Mouse (Mus musculus) CD8-positive naive resting alpha-beta T cell, adult 2 months (primary cell): ENCODE data around the gene Tmem253.

Experiments
- DNase-seq, 2 experiments: peaks; one replicate each; pipeline ENCODE4 v3.0.0; 2022; ENCODE audit warnings: low read depth in 2 of 2, low spot score in 2 of 2

The Tmem253 gene

DNA sequence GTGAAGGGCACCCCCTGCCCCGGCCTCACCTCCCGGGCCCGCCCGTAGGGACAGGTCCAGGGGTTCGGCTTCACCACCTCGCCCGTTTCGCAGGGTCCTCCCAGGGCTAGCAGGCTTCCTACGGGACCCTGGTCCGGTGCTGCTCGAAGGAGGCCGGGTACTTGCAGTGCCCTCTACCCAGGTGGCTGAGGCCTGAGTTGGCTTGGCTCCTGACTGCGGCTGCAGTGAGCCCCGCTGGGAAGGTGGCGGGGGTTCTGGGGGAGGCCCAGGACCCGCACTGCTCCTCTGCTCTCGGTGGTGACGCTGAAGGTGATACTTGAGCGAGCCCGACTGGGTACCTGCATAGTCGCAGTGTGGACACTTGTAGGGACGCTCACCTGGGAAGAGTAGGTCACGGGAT lies 8.7 kb upstream of the Tmem253 start:
- DNase-seq = no peak

DNA sequence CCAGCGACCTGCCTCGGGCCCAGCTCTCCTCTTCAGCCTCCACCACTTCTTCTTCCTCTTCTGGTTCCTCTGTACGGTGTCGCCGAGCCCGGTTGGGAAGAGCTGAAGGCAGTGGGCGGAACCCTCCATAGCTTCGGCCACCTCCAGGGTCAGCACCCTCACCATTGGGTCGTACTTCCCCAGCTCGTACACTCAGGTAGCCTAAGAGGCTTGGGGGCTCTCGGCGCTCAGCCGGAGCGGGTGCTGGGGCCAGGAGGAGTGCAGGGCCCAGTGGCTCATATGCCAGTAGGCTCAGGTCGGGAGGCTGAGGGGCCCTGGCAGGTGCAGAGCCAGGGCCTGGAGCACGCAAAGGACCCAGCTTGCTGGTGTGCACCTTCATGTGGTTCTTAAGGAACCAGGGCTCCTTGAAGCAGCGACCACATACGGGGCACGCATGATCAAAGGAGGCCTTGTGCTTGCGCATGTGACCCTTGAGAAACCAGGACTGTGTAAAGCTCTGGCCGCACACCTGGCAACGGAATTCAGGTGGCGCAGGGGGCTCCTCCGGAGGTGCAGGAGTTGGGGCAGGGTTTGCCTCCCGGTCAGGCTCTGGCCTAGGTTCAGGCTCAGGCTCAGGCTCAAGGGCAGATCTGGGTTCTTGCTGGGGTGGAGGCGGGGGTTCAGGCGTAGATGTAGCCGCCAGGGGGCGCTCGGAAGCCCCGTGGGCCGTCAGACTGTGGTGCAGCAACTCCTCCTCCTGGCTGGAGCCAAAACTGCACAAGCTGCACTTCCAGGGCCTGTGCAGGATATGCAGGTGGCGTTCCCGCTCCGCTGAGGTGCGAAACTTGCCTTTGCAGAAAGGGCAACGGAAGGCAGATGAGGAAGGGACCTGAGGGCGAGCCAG lies 6.9 kb upstream of the Tmem253 start:
- DNase-seq = peak; percentile 90 to 94

DNA sequence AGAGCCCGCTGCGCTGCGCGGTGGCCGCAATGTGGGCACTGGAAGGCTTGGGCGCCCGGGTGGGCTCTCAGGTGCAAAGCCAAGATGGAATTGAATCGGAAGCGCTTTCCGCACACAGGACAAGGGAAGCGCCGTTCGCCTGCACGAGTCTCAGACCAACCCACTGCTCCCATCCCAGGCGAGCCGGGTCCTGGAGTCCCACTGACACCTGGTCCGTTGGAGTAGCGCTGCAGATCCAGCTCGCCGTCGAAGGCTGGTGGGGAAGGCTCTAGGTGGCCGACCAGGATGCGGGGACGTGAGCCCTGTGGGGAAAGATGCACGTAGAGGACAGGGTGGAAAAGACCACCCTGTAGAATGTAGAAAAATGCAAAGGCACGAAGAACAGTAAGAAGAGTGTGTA lies 6.1 kb upstream of the Tmem253 start:
- DNase-seq = no peak

DNA sequence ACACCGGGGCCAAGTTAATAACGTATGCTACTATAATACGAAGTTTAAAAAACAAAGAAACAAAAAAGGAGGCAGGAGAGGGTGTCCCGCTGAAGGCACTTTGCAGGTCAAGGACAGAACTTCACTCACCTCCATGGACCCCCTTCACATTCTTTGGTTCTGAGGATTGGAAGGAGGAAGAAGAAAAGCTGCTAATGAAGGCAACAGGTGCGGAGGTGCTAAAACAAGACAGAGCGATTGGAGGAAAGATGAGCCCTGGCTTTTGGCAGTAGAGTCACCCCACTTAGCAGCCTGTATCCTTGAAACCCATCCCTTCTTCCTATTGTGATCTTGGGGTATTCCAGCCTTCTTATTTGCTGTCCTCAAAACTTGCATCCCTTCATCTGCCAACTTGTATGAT lies 5.6 kb upstream of the Tmem253 start:
- no peak for DNase-seq

DNA sequence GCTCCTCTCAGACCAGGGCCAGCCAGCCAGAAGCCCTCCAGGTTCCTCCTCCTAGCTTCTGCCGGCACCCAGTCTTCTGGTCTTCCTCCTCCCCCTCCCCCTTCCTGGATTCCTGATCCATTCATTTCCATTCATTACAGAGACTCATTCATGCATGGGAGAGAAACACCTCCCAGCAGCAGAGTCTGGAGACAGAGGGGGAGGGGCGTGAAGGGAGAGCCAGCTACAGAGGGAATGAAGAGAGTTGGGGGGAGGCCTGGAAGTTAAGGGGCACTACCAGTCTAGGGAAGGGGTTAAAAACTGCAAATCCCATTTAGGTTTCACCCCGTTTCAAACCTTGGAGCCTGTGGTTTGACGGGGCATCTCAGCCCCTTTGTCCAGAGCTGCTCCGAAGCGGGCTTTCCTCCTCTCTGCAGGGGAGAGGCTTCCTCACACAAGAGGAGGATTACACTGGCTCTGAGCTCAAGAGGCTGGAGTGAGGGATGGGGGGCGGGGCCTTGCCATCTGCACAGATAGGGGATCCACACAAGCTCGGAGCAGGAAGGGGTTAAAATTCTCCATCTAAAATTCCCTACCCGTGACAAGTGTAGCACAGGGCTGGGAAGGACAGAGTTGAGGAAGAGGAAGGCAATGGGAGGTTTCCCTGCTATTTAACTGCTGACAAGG lies 4.9 kb upstream of the Tmem253 start:
- no peak for DNase-seq

DNA sequence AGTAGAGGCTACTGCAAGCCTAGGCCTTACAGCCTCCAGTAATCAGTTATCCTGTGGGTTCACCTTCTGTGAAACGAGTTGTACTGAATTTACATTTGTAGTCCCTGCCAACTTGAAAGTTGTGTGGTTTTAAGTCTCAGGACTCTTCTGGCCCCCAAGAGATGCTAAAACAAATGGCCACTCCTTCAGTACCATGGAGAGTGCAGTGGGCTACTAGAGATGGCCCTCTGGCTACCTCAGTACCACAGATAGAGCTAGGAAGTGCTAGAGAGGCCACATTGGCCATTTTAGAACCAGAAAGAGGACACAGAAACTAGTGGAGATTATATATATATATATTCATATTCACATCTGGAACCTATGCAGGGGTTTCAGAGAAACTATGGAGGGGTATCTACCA lies 3.8 kb upstream of the Tmem253 start:
- no peak for DNase-seq

DNA sequence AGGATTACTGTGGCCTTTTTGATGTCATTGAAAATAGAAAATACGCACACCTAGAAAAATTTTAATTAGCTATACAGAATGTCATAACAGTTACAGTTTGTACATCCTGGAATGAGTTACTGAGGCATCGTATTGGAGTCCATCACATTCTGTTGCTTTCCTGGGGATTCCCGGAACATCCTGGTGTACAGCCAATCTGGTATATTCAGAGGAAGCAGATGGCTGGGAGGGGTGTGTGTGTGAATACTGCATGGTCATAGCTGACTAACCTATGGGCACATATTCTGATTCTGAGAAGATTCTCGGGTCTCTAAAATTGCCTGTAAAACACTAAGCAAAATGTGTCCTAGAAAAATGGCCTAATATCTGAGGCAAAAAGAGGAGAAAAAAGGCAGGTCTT lies 3.4 kb upstream of the Tmem253 start:
- DNase-seq = no peak

DNA sequence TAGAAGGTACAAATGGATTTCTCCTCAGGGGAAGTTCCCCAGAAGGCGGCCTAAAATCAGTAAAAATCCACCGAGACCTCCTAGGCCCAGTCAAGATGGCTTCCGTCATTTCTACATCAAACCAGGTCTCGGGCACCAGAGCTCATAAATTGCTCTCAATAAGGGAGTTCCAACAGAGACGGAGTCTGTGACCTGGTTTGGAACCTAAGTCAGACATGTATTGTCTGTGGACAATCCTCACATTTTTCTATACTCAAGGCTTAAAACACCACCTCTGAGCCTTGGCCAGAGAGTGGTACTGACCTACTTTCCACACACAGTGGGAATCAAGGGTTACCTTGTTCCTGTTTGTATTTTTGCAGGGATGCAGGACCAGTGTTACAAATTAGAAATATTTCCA lies 2.9 kb upstream of the Tmem253 start:
- DNase-seq = no peak

DNA sequence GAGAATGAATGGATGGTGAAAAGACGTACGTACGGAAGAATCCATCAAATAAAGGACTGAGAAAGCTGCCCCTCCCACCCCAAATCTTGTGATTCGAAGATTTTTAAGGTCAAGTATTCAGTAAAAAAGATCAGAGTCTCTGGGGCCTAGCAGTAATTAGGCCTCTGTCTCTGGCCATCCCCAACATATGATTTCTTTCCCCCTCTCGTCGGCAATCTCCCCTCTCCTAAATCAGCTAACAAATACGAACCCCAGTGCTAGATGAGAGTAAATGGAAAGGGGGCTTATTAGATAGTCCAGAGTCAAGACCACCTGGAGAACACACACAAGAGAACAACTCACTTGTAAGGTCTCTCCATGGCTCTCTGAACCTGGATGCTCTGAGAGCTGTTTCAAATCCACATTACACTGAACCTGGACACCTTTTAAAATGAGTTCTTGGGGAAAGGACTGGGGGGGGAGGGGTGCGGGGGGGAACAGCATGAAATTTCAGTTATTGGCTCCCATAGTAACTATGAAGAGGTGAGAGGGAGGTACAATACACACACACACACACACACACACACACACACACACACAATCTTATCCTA lies 2.3 kb upstream of the Tmem253 start:
- DNase-seq = no peak

DNA sequence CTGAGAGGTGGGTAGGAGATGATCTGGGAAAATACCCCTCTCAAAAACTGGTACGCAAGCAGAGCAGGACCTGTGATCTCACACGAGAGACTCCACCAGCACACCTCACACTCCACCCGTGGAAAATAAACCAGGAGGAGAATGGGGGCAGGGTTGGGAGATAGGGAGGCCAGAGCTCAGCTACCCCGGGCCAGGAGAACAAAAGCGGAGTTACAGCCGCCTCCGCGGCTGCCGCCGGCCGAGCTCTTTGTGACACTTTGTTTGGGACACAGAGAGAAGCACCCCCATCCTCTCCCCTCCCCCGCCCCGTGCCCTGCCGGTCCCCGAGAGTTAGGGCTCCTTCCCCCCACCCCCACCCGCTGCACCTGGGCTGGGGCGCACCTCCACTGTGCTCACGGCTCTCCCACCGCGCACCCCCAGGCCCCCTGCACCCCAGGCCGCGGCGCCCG lies 1.7 kb upstream of the Tmem253 start:
- no peak for DNase-seq

DNA sequence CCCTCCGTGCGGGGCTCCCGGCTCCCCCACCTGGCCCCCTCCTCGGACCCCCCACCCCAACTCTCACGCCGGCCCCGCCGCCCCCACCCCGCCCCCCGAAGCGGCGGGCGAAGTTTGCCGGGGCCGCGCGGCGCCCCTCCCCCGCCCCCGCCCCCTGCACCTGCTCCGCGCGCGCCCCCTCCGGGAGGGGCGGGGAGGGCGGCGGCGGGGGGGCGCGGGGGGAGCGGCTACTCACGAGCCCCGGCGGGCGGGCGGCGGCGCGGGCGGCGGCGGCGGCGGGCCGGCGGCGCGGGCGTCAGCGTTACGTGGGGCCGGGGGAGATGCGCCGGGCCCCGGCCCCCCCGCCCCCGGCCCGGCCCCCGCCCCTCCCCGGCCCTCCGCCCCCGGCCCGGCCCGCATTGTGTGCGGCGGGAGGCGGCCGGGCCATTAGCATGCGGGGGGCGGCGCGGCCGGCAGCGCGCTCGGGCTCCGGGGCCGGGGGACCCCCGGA lies 1.1 kb upstream of the Tmem253 start:
- no peak for DNase-seq

DNA sequence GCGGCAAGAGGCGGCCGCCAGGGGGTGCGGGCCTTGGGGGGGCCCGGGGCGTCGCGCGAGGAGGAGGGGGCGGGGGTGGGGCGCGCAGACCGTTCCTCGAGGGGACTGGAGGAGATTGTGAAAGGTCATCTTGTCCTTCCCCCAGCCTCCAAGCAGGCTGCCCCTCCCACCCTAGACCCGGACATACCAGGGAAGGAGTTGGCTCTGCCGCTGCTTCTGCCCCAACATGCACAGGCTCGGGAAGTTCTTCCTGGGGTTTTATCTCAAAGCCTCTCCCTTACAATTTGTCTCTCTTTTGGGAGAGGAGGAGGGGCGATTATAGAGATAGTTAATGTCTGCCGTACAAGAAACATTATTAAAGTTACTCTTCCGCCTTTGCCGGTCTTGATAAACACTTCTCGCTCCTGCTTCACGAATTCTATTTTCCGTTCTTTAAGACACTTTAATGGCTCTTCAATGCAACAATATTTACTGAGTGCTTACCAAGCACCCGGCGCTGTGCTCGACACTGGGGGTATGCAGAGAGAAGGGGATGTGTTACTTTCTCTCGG lies 622 bp upstream of the Tmem253 start:
- DNase-seq = peak; percentile 12 to 13

DNA sequence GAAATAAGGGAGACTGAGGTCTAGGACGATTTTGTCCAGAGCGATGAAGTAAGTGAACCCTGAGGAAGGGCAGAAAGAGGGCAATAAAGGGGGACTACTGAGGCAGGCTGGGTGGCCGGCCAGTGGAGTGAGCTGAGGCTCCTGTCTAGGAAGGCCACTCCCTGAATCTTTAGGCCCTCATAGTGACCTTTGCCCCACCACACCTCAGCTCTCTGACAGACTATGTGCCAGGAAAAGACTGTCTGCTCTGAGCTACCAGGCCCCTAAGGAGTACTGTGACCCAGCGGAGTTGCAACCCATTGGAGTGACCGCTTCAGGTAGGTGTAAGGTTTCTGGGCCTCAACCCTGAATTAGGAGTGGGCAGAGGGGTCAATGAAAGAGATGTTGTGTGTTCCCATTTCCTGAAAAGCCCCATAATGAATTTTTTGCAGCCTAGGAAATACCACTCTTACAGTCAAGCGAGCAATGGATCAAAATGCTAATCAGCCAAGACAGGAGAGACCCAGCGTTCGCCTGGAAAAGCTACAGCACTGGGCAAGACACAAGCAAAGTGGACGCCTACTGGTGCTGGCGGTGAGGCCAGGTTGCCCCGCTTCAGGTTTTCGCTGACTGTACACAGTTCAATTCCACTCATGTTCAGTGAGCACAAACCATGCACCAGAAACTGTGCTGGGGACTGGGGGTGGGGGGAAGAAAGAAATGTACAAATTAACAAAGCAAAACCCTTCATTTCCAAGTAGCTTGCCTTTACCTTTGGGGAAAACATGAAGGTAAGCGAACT lies 1.4 kb downstream of the Tmem253 start:
- no peak for DNase-seq

DNA sequence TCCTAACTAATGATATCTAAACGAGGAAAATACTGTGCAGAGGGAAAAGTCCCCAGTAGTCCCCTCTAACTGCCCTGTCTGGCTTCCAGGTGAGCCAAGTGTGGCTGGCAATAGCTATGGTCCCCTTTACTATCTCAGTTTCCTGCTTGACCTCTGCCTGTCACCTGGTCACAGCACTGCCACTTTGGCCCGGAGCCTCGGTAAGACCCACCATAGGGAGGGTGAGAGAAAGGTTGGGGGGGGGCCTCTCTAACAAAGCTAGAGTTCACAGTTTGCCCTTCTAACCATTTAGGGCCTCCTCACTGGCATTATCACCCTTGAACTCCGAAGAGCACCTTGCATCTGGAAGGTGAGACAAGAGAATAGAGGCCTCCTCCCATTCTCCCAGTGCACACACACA lies 2.2 kb downstream of the Tmem253 start:
- DNase-seq = no peak

DNA sequence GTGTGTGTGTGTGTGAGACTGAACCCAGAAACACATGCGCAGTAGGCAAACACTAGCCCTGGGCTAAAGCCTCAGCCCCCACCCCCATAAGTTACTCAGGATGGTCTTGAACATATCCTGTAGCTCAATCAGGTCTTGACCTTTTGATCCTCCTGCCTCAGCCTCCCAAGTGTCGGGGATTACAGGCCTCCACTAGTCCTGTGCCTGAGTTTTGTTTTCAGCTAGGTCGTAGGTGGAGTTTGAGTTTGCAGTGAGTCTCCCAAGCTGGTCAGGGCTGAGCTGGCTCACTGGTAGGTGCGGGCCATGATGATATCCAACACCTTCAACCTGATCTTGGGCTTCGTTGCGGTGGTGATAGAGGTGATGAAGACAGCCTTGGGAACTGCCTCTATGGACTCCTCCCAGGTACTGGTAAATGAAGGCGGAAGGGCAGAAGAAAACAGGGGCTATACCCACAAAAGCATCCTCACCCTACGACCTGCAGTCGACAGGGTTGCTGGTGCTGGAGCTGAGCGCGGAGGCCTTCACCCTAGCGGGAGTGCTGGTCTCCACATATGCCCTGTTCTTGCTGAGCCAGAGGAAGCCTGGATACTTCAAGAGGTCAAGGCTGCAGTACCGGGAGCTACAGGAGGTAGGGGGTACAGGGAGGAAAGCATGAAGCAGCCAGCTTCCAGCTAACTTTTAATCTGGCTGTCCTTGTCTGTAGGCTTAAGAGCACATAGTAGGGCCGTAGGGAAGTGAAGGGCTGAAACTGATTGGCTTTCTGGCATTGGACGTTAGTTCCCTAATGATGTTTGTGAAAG lies 3.0 kb downstream of the Tmem253 start:
- DNase-seq = no peak

DNA sequence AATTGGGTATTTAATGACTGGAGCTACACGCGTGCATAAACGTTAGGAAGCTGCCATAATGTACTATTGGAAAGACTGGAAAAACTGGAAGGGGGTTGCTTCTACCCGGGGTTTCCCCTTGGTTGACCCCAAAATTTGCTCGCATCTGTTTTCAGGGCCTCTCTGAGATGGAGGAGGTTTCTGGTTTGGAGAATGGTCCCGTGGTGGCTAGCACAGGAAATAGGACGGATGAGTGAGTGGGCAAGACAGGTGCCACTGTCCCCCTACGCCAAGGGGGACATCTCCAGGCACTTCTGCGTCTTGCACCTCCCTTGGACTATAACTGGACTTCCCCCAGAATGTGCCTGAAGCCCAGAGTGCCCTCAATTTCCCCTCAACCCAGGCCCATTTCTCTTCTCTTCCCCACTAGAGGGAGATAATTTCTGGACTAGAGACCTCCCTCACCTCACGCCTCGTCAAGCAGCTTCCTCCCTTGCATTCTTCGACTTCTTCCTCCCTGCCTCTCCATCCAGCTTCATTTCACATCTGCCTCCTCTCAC lies 3.7 kb downstream of the Tmem253 start:
- DNase-seq = no peak

DNA sequence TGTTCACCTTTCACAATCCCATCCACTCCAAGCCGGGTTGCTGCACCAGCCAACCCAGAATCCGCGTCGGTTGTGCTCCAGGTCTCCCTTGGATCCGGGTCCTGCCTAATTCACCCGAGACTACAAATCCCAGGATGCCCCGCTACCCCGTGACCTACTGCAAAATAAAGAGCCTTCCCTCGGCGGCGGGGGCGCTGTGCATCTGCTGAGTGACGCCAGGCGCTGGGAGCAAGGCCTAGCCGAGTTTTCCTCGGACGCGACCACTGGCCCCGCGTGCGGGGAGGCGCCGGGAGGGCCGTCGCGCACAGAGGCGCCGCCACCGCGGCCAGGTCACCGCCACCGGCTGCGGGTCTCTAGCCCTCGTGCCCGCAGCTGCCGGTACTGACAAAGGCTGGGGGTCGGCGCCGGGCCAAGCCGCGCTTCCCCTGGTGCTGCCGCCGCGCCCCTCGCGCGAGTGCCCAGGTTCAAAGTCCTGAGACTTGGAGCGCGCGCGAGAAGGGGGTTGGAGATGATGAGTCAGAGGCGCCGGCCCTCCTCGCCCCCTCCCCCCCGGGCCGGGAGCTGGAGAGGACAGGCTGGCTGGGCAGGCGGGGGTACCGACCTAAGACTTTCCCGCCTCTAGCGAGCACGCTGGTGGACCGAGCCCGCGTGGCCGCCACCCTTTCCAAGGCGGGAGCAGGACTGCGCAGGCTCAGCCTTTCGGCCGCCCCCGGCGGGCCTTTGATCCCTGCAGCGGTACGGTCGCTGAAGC lies 4.3 kb downstream of the Tmem253 start:
- peak; percentile 92 to 97 for DNase-seq

DNA sequence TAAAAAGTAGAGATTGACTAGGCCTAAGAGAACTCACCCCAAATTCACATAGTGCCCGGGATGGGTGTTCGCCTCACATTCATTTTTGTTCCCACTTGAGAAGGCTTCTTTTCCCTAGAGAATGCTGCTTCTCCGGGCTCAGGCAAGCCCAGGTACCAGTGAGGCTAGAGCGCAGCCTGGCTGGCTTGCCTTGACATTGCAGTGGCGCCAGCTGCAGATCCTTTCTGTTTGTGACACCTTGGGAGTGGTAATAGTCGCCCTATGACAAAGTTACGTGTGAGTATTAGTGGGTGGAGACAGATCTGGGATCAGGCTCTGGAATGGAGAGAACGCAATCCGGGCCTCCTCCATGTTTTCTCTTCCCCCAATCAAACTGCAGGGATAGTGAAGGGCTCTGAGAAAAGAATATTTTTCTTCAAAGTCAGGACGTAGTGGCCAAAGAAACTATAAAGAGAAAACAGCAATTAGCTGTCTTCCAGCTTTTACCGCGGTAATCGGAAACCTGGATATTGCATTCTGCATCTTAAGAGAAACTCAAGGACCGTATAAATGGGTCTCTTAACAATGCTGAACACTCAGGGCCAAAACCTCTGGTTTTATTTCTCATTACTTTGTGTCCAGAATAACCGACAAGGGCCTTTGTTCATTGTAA lies 5.2 kb downstream of the Tmem253 start, which contains the start of gene Zfp219:
Gene Zfp219 (minus strand): TSS at position 248 of the 652 bp plus-strand sequence.
- peak; percentile 11 to 37 for DNase-seq

DNA sequence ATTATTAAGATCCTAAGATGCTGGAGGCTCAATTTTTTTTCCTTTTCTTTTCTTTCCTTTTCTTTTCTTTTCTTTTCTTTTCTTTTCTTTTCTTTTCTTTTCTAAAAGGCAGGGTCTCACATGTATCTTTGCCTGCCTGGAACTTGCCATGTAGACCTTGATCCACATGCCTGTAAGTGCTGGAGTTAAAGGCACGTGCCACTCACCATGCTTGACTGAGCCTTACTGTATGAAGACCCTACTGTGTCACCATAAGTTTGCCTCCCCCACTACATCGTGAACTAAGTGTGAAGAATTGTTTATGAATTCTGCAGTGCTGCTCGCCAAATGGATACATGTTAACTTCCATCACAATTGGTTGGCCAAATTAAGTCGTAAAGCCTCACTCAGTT lies 5.7 kb downstream of the Tmem253 start:
- no peak for DNase-seq
